Mouse (Mus musculus): Measurements from ENCODE around the gene Gpbp1l1. TPM values are rescaled to one million over a fixed set of nuclear protein-coding genes. Genes with fewer than 3 reads are reported as not detected.

Gpbp1l1 gene
- 50.0 and 50.3 TPM in 2 replicates for polyA plus RNA-seq (2014; fragmentation: Nextera tagmentation; extraction: Ambion mirVana)

DNA sequence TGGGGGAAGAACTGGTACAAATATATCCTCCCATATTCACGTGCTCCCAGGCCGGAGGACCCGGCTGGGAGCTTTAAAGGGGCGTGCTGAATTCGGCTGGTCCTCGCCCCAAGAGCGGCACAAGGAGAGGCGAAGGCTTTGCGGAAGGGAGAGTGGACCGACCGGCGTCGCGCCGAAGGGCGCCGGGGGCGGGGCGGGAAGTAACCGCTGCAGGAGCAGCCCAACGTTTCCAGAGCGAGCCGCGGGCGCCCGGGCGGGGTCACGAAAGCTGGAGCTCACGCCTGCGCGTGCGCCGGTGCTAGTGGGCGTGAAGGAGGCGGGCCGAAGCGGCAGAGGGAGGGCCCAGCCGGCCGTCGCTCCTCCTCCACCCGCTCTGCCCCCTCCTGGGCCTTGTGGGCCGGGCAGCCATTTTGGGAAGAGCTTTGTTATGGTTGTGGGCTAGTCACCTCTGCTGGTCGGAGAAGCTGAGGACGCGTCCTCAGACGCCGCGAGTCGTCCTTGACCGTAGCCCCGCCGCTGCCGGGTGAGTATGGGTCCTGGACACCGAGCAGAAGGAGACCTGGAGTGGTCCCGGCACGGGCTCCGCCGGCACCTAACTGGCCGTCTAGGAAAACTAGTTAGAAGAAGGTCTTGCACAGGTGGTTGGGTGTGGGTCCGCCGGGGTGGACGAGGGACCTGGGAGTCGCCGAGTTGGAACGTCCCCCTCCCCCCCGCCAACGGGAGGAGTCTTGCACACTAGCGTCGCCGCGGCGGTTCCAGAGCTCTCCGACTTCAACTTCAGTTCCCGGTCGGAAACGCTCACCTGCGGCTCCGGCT lies at the start of gene Gpbp1l1:
Gene Gpbp1l1 (plus strand): TSS at position 353 of the 816 bp plus-strand sequence.
- under 1% methylated on average over 69 of the region's 78 CpGs for WGBS
- H3K27me3 ChIP-seq (ENCODE audit: control insufficient read depth, insufficient read depth, low read length) = no peaks in the 10 kb centered on the region
- peak within 1 kb of the TSS; percentile 84 for H3K9ac ChIP-seq (ENCODE audit: low read length)
- H3K27ac ChIP-seq (replicated peaks; ENCODE audit: low read depth, low read length) = peak within 1 kb of the TSS; percentile 75
- peak within 1 kb of the TSS; percentile 91 for H3K4me3 ChIP-seq (ENCODE audit: low read depth, low read length)
- peak; percentile 96 for ATAC-seq (ENCODE audit: insufficient number of reproducible peaks, low FRiP score, low TSS enrichment, low read depth)
- 0 out of 2 replicates have a peak, but pooled peaks cover 2% of the 10 kb centered on the region for H3K4me1 ChIP-seq (ENCODE audit: control insufficient read depth, insufficient read depth, low read length)
- peak within 1 kb of the TSS; percentile 67 for H3K4me2 ChIP-seq (ENCODE audit: low read depth, severe bottlenecking)
- H3K9me3 ChIP-seq (ENCODE audit: control insufficient read depth, low read length) = no peaks in the 10 kb centered on the region
- H3K36me3 ChIP-seq (ENCODE audit: control insufficient read depth, insufficient read depth, low read length) = peaks cover 4% of the 10 kb centered on the region; the same call in 1 of the 2 replicates
- DNase-seq (ENCODE audit: low spot score) = peak; percentile 98

DNA sequence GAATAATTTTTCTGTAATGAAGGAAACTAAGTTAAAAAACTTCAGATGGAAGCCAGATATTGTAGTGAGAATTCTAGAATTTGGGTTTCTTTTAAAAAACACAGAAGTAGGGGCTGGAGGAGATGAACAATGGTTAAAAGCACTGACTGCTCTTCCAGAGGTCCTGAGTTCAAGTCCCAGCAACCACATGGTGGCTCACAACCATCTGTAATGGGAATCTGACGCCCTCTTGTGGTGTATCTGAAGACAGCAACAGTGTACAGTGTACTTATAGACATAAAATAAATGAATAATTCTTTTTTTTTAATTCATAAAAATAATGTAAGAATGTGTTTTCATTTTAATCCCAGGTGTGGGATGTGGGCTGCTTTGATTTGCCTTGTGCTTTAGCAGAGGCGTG lies 26.3 kb upstream of the Gpbp1l1 start:
- no peak for DNase-seq (ENCODE audit: low spot score)

DNA sequence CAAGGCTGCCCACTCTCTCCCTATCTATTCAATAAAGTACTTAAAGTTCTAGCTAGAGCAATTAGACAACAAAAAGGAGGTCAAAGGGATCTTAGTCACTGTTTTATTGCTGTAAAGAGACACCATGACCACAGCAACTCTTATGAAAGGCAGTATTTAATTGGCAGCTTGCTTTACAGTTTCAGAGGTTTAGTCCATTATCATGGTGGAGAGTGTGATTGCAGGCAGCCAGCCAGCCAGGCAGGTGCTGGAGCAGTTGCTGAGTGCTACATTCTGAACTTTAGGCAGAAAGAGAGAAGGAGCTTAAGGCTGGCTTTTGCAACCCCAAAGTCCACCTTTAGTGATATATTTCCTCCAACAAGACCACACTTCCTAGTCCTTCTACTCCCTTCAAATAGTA lies 21.1 kb upstream of the Gpbp1l1 start:
- DNase-seq (ENCODE audit: low spot score) (no peak), ATAC-seq (ENCODE audit: insufficient number of reproducible peaks, low FRiP score, low TSS enrichment, low read depth) (no peak)
- peaks cover 3% of the 10 kb centered on the region; the same call in 1 of the 2 replicates for H3K36me3 ChIP-seq (ENCODE audit: control insufficient read depth, insufficient read depth, low read length)
- no peaks in the 10 kb centered on the region for H3K4me1 ChIP-seq (ENCODE audit: control insufficient read depth, insufficient read depth, low read length)
- no peaks in the 10 kb centered on the region for H3K27me3 ChIP-seq (ENCODE audit: control insufficient read depth, insufficient read depth, low read length)
- no peak overlapping the region for H3K9ac ChIP-seq (ENCODE audit: low read length)
- no peak overlapping the region for H3K27ac ChIP-seq (replicated peaks; ENCODE audit: low read depth, low read length)
- no peaks in the 10 kb centered on the region for H3K9me3 ChIP-seq (ENCODE audit: control insufficient read depth, low read length)
- no peak overlapping the region for H3K4me2 ChIP-seq (ENCODE audit: low read depth, severe bottlenecking)
- H3K4me3 ChIP-seq (ENCODE audit: low read depth, low read length) = no peak overlapping the region

More for the DNA sequence above, 26.3 kb upstream of the Gpbp1l1 start:
- H3K27ac ChIP-seq (replicated peaks; ENCODE audit: low read depth, low read length) = no peak overlapping the region
- H3K4me3 ChIP-seq (ENCODE audit: low read depth, low read length) = no peak overlapping the region
- 56% methylated on average over 2 of the region's 2 CpGs for whole genome bisulfite sequencing
- no peak overlapping the region for H3K9ac ChIP-seq (ENCODE audit: low read length)
- no peak for ATAC-seq (ENCODE audit: insufficient number of reproducible peaks, low FRiP score, low TSS enrichment, low read depth)
- no peak overlapping the region for H3K4me2 ChIP-seq (ENCODE audit: low read depth, severe bottlenecking)
- no peaks in the 10 kb centered on the region for H3K9me3 ChIP-seq (ENCODE audit: control insufficient read depth, low read length)
- no peaks in the 10 kb centered on the region for H3K27me3 ChIP-seq (ENCODE audit: control insufficient read depth, insufficient read depth, low read length)
- H3K4me1 ChIP-seq (ENCODE audit: control insufficient read depth, insufficient read depth, low read length) = no peaks in the 10 kb centered on the region
- peaks cover 7% of the 10 kb centered on the region; the same call in 1 of the 2 replicates for H3K36me3 ChIP-seq (ENCODE audit: control insufficient read depth, insufficient read depth, low read length)

DNA sequence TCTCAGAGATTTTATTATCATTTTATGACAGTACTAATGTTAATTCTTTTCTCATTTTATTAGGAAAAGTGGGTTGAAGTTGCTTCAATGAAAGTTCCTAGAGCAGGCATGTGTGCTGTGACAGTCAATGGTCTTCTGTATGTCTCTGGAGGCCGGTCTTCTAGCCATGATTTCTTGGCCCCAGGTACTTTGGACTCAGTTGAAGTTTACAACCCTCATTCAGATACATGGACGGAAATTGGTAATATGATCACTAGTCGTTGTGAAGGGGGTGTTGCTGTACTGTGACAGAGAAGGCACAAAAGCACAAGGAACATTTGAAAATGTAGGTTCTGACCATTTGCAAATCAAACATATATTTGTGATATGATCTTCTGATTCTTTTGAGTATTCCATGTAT lies 19.7 kb upstream of the Gpbp1l1 start:
- Histone ChIP-seq H3K27me3 (ENCODE audit: control insufficient read depth, insufficient read depth, low read length) (no peaks in the 10 kb centered on the region), H3K9ac (ENCODE audit: low read length) (no peak overlapping the region), H3K27ac (replicated peaks; ENCODE audit: low read depth, low read length) (no peak overlapping the region), H3K4me1 (ENCODE audit: control insufficient read depth, insufficient read depth, low read length) (no peaks in the 10 kb centered on the region), H3K4me3 (ENCODE audit: low read depth, low read length) (no peak overlapping the region), H3K4me2 (ENCODE audit: low read depth, severe bottlenecking) (no peak overlapping the region), H3K36me3 (ENCODE audit: control insufficient read depth, insufficient read depth, low read length) (peaks cover 3% of the 10 kb centered on the region; the same call in 1 of the 2 replicates), H3K9me3 (ENCODE audit: control insufficient read depth, low read length) (no peaks in the 10 kb centered on the region)
- WGBS = 85% methylated on average over 3 of the region's 3 CpGs
- no peak for ATAC-seq (ENCODE audit: insufficient number of reproducible peaks, low FRiP score, low TSS enrichment, low read depth)
- no peak for DNase-seq (ENCODE audit: low spot score)

DNA sequence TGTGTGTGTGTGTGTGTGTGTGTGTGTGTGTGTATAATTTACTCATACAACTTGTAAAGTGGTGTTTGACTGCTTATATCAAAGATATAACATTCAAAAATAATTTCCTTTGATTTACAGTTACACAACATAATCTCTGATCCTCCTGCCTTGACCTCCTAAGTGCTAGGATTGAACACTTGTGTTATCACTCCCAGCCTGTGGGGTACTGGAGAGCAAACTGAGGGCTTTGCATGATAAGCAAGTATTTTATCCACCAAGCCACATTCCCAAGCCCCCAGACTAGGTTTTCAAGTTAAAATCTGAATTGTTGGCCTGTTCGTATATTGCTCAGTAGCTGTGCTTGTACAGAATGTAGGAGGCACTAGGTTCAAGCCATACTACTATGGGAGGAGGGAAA lies 7.0 kb upstream of the Gpbp1l1 start:
- Histone ChIP-seq H3K9me3 (ENCODE audit: control insufficient read depth, low read length) (no peaks in the 10 kb centered on the region), H3K27ac (replicated peaks; ENCODE audit: low read depth, low read length) (no peak overlapping the region), H3K4me2 (ENCODE audit: low read depth, severe bottlenecking) (no peak overlapping the region), H3K4me1 (ENCODE audit: control insufficient read depth, insufficient read depth, low read length) (no peaks in the 10 kb centered on the region), H3K9ac (ENCODE audit: low read length) (no peak overlapping the region), H3K27me3 (ENCODE audit: control insufficient read depth, insufficient read depth, low read length) (no peaks in the 10 kb centered on the region), H3K36me3 (ENCODE audit: control insufficient read depth, insufficient read depth, low read length) (peaks cover 4% of the 10 kb centered on the region; the same call in 1 of the 2 replicates), H3K4me3 (ENCODE audit: low read depth, low read length) (no peak overlapping the region)
- DNase-seq (ENCODE audit: low spot score) (no peak), ATAC-seq (ENCODE audit: insufficient number of reproducible peaks, low FRiP score, low TSS enrichment, low read depth) (no peak)
- 89% methylated on average over 1 of the region's 1 CpGs for WGBS

DNA sequence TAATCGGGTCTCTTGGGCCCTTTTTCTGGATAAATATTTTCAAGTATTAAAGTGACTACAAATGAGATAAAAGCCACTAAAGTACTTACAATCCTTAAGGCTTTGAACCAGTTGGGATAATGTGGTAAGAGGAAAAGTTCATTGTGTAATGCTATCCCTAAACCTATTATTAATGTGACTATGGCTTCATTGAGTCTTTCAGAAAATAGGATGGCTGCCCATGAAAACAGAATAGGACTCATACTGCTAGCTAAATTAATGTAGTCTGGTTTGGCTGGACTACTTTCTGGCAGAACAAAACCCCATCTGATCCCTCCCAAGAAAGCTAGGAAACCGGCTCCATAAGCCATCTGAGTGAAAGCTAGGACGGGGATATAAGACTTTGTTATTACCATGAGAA lies 4.4 kb upstream of the Gpbp1l1 start:
- 91% methylated on average over 3 of the region's 3 CpGs for WGBS
- ATAC-seq (ENCODE audit: insufficient number of reproducible peaks, low FRiP score, low TSS enrichment, low read depth) (no peak), DNase-seq (ENCODE audit: low spot score) (no peak)
- peaks cover 4% of the 10 kb centered on the region; the same call in 1 of the 2 replicates for H3K36me3 ChIP-seq (ENCODE audit: control insufficient read depth, insufficient read depth, low read length)
- no peak overlapping the region for H3K27ac ChIP-seq (replicated peaks; ENCODE audit: low read depth, low read length)
- H3K9me3 ChIP-seq (ENCODE audit: control insufficient read depth, low read length) = no peaks in the 10 kb centered on the region
- H3K4me2 ChIP-seq (ENCODE audit: low read depth, severe bottlenecking) = no peak overlapping the region
- H3K9ac ChIP-seq (ENCODE audit: low read length) = no peak overlapping the region
- H3K4me3 ChIP-seq (ENCODE audit: low read depth, low read length) = no peak overlapping the region
- 0 out of 2 replicates have a peak, but pooled peaks cover 2% of the 10 kb centered on the region for H3K4me1 ChIP-seq (ENCODE audit: control insufficient read depth, insufficient read depth, low read length)
- no peaks in the 10 kb centered on the region for H3K27me3 ChIP-seq (ENCODE audit: control insufficient read depth, insufficient read depth, low read length)

DNA sequence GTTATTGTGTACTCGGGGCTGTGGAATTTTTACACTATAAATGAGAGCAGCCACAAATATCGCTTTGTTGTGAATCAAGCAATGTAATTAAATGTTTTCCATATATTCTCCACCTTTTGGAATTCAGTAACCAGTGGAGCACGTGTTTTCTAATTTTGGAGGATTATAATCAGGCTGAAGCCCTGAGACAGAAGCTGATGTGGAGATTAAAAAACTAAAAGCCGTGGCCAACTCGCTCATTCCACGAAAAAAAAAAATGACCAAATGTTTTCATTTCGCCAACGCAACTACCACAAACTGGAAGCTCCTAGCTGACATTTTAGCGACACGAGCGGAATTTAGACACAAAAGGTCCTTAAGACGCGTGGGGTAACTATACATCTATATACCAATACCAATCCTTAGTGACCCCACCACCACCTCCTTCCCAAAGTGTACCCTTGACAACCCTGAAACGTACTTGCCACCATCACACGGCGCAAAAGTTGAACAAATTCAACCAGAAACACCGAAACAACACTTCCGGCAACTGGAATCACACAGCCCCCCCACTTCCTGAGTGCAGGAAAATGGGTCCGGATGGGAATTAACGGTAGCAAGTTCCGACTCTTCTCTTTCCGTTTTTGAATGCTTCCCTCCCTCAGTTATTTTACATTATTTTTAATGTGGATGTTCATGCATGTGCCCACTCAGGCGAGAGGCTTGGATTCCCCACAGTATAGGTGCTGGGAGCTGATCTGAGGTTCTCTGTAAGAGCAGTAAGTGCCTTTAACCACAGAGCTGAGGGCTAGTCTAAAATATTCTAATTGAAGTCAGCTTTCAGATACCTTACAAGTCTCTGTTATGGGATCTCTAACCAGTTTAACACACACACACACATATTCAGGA lies 1.8 kb upstream of the Gpbp1l1 start, which contains the start of gene Tmem69:
Gene Tmem69 (minus strand): TSS at position 524 of the 888 bp plus-strand sequence.
- Histone ChIP-seq H3K36me3 (ENCODE audit: control insufficient read depth, insufficient read depth, low read length) (peaks cover 4% of the 10 kb centered on the region; the same call in 1 of the 2 replicates), H3K4me1 (ENCODE audit: control insufficient read depth, insufficient read depth, low read length) (0 out of 2 replicates have a peak, but pooled peaks cover 2% of the 10 kb centered on the region), H3K4me2 (ENCODE audit: low read depth, severe bottlenecking) (peak within 1 kb of the TSS; percentile 67), H3K9me3 (ENCODE audit: control insufficient read depth, low read length) (no peaks in the 10 kb centered on the region), H3K27me3 (ENCODE audit: control insufficient read depth, insufficient read depth, low read length) (no peaks in the 10 kb centered on the region), H3K27ac (replicated peaks; ENCODE audit: low read depth, low read length) (peak within 1 kb of the TSS; percentile 75), H3K9ac (ENCODE audit: low read length) (peak within 1 kb of the TSS; percentile 56), H3K4me3 (ENCODE audit: low read depth, low read length) (peak within 1 kb of the TSS; percentile 91)
- peak; percentile 88 for DNase-seq (ENCODE audit: low spot score)
- WGBS = 4% methylated on average over 23 of the region's 23 CpGs
- no peak for ATAC-seq (ENCODE audit: insufficient number of reproducible peaks, low FRiP score, low TSS enrichment, low read depth)

Measured in limb, embryonic 11.5 days (tissue).